ENCODE assay signal across 9 mouse cellular contexts in the genomic region with DNA sequence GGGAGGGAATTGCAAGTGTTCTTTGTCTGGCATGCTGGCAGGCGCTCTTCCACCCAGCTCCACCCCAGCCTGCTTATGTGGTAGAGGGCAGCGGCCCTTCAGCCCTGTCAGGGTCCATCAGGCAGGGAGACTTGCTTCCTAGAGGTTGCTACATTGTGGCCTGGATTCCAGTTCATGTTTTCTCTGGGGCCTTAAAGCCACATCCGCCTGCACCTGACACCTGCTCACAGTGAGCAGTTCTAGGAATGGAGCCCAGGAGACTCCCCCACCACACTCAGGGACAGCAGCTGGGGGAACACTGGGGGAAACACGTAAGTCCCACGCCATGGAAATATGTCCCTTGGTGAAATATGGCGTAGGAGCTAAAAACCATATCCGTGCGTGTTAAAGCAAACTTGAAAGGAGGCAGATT. TPM values are rescaled to one million over a fixed set of nuclear protein-coding genes. Genes with fewer than 3 reads are reported as not detected.
DNase-seq lines count a peak whose midpoint lies in the region; ATAC-seq lines count a peak whose summit lies in the region.
"Had no signal": no experiment of that assay in that cellular context is flagged by ENCODE, and none has a peak within 500 bp of the region (broad histone marks: within the 10 kb centered on the region; RNA-seq: fewer than 3 reads in every experiment).

A gene (minus strand): TSS at position 155 of the 412 bp plus-strand sequence.

- no peaks in the 10 kb centered on the region for H3K4me1 ChIP-seq in heart, embryonic 15.5 days (replicated peaks)

- no peaks in the 10 kb centered on the region for H3K27me3 ChIP-seq in heart, embryonic 15.5 days

- 50% methylated on average over 8 of the region's 8 CpGs for WGBS in heart, embryonic 15.5 days

- intact Hi-C loops in heart, postnatal 10 days (cut with DNase I): no loop called here

- no peak within 1 kb of the TSS for H3K4me2 ChIP-seq in heart, embryonic 15.5 days

- H3K4me3 ChIP-seq in heart, embryonic 15.5 days: peak within 1 kb of the TSS; percentile 5; the same call in 1 of the 2 replicates

- no peaks in the 10 kb centered on the region for H3K36me3 ChIP-seq in heart, embryonic 15.5 days

- no peak for DNase-seq in heart, postnatal 10 days
- peak; percentile 88 for DNase-seq in A20 (ENCODE audit: low read depth, low spot score)
- DNase-seq in urinary bladder, postnatal 10 days (ENCODE audit: low spot score): no peak
- no peak for DNase-seq in ovary, adult 18-20 months (ENCODE audit: low spot score)
- DNase-seq in right cerebral cortex, postnatal 14 days: no peak
- DNase-seq: cerebellum, adult 9-10 months had no signal

- no peak within 1 kb of the TSS for H3K27ac ChIP-seq in heart, embryonic 15.5 days

- H3K9ac ChIP-seq in heart, embryonic 15.5 days: no peak within 1 kb of the TSS

- no peaks in the 10 kb centered on the region for H3K9me3 ChIP-seq in heart, embryonic 15.5 days (replicated peaks)

- no peak for ATAC-seq in heart, embryonic 15.5 days (replicated peaks; ENCODE audit: insufficient number of reproducible peaks, insufficient read depth, low FRiP score, low read depth)
- ATAC-seq in hematopoietic stem cell, adult 5-6 weeks (replicated peaks in 1 of 2; ENCODE audit: insufficient read depth in 1 of 2, low FRiP score in 2 of 2, low TSS enrichment in 1 of 2, low read depth in 1 of 2, poor library complexity in 2 of 2, severe bottlenecking in 2 of 2): peak; percentile 30 to 63
- no peak for ATAC-seq in megakaryocyte progenitor cell, adult 5-6 weeks (replicated peaks; ENCODE audit: poor library complexity)

RNA-seq across cellular contexts. Expression of the gene that starts here (rescaled TPM):
- polyA plus RNA-seq in heart, embryonic 15.5 days (2015; fragmentation: Nextera tagmentation; extraction: Ambion mirVana): 2.7 and 18.4 TPM in 2 replicates
- 1 to 10 TPM; 2.0 to 2.1 TPM for total RNA-seq in heart, postnatal 10 days (2021)
- 83.9 and 95.7 TPM in 2 replicates for total RNA-seq in hematopoietic stem cell, adult 5-6 weeks (2017)
- 244 and 245 TPM in 2 replicates for total RNA-seq in megakaryocyte progenitor cell, adult 5-6 weeks (2015)
- 82.0 and 99.0 TPM in 2 replicates for total RNA-seq in megakaryocyte progenitor cell, adult 5-6 weeks (2017)

Comparison
In these comparisons a context has a peak if more than half of its experiments do, and no peak if none do; other contexts are left out.
1. RNA of the gene that starts here (total RNA-seq): 82.0 to 245 TPM in megakaryocyte progenitor cell, adult 5-6 weeks and 83.9 to 95.7 TPM in hematopoietic stem cell, adult 5-6 weeks; 2.0 to 2.1 TPM in heart, postnatal 10 days; every median in the first group is over 10 times any median in the second.
2. ATAC-seq: peak in hematopoietic stem cell, adult 5-6 weeks (2 of 2); none in heart, embryonic 15.5 days (single experiment) and megakaryocyte progenitor cell, adult 5-6 weeks (single experiment).